Mouse (Mus musculus): ENCODE data around the gene Lrch4.

The Lrch4 gene

GRCm38 (mm10) chr5:137628498-137629305 lies at the start of gene Lrch4, which contains the start of the genes Fbxo24 and Gm20605:
Gene Lrch4, plus strand, starts transcription at chr5:137629121.
Gene Fbxo24, minus strand, starts transcription at chr5:137629002.
Gene Gm20605, plus strand, starts transcription at chr5:137629175.
- DNase-seq (ENCODE audit: low spot score): peak; percentile 95

- DNase-seq (ENCODE audit: low spot score): no peak
Measured at GRCm38 (mm10) chr5:137580246-137580645, 48.7 kb upstream of the Lrch4 start.

- DNase-seq (ENCODE audit: low spot score): no peak
Measured at GRCm38 (mm10) chr5:137582702-137583101, 46.2 kb upstream of the Lrch4 start.

GRCm38 (mm10) chr5:137583670-137584169 lies 45.2 kb upstream of the Lrch4 start:
- no peak for DNase-seq (ENCODE audit: low spot score)

GRCm38 (mm10) chr5:137584976-137585375 lies 43.9 kb upstream of the Lrch4 start:
- no peak for DNase-seq (ENCODE audit: low spot score)

- DNase-seq (ENCODE audit: low spot score): no peak
Measured at GRCm38 (mm10) chr5:137590507-137590906, 38.4 kb upstream of the Lrch4 start.

- DNase-seq (ENCODE audit: low spot score): no peak
Measured at GRCm38 (mm10) chr5:137595921-137596320, 33.0 kb upstream of the Lrch4 start.

- DNase-seq (ENCODE audit: low spot score): no peak
Measured at GRCm38 (mm10) chr5:137596601-137597261, 32.2 kb upstream of the Lrch4 start.

GRCm38 (mm10) chr5:137597625-137598024 lies 31.3 kb upstream of the Lrch4 start:
- no peak for DNase-seq (ENCODE audit: low spot score)

- DNase-seq (ENCODE audit: low spot score): no peak
Measured at GRCm38 (mm10) chr5:137598100-137598826, 30.7 kb upstream of the Lrch4 start.

- DNase-seq (ENCODE audit: low spot score): no peak
Measured at GRCm38 (mm10) chr5:137599600-137599999, 29.3 kb upstream of the Lrch4 start.

- DNase-seq (ENCODE audit: low spot score): no peak
Measured at GRCm38 (mm10) chr5:137600281-137600618, 28.7 kb upstream of the Lrch4 start.

GRCm38 (mm10) chr5:137600619-137601364 lies 28.1 kb upstream of the Lrch4 start, which contains the start of gene Mospd3:
Gene Mospd3, minus strand, starts transcription at chr5:137601058.
- peak; percentile 90 for DNase-seq (ENCODE audit: low spot score)

- no peak for DNase-seq (ENCODE audit: low spot score)
Measured at GRCm38 (mm10) chr5:137601365-137601729, 27.6 kb upstream of the Lrch4 start.

- DNase-seq (ENCODE audit: low spot score): no peak
Measured at GRCm38 (mm10) chr5:137607860-137608653, 20.9 kb upstream of the Lrch4 start.

GRCm38 (mm10) chr5:137608654-137609190 lies 20.2 kb upstream of the Lrch4 start:
- no peak for DNase-seq (ENCODE audit: low spot score)

GRCm38 (mm10) chr5:137609292-137609691 lies 19.6 kb upstream of the Lrch4 start:
- DNase-seq (ENCODE audit: low spot score): no peak

- no peak for DNase-seq (ENCODE audit: low spot score)
Measured at GRCm38 (mm10) chr5:137610056-137610455, 18.9 kb upstream of the Lrch4 start.

- DNase-seq (ENCODE audit: low spot score): no peak
Measured at GRCm38 (mm10) chr5:137610548-137611244, 18.2 kb upstream of the Lrch4 start.

- no peak for DNase-seq (ENCODE audit: low spot score)
Measured at GRCm38 (mm10) chr5:137611245-137611602, 17.7 kb upstream of the Lrch4 start.

Data from urinary bladder, postnatal 10 days (tissue).